Mouse (Mus musculus) cerebellum, adult 11-12 months (tissue): ENCODE data around the gene Msmp.
"Not testable (repeated sequence)": the region's sequence is repeated elsewhere in the genome, so short reads cannot be mapped to it uniquely, and the experiment has no call there.

ENCODE experiments used
- DNase-seq: peaks from one replicate; pipeline ENCODE4 v3.0.0; 2022

Msmp gene

DNA sequence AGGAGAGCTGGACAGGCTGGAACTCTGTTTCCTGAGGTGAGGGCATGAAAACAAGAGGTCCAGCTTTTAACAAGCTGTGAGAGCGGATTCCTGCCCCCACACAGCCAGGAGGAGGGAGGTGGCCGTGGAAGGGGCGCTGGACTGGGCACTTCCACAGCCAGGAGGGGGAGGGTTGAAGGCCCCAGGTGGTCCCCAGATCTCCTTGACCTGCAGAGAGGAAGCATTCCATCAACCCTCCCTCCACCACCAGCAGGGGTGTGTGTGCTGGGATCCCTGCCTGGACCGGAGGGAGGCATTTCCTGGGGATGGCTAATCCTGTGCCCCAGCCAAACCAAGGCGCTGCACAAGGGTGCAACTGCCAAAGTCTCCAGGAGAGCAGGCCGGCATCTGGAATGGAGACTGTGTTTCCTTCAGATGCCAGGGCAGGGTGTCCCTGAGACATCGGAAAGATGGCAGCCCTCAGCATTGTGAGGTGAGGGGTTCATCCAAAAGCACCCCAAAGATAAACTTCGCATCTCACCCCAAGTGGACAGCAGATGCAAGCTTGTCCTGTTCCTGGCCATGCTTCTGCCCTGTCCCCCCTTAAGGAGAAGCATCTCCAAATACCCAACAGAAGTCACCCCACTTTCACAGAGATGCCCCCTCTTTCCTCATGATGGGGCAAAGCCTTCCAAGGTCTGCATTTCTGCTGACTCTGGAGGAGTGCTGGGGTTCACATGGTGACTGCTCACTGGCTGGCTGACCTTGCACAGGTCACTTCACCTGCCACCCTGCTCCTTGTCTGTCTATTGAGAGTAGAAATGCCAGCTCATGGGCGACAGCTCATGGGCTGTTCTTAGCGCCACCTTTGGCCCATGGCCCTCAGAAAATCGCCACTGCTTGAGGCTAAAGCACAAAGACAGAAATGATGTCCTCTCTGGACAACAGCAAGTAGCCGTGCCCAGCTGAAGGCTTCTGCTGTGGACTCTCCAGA is at the start of gene Msmp:
TSS of gene Msmp (minus strand) at position 51 of the 973 bp plus-strand sequence.
- DNase-seq = peak; percentile 13

DNA sequence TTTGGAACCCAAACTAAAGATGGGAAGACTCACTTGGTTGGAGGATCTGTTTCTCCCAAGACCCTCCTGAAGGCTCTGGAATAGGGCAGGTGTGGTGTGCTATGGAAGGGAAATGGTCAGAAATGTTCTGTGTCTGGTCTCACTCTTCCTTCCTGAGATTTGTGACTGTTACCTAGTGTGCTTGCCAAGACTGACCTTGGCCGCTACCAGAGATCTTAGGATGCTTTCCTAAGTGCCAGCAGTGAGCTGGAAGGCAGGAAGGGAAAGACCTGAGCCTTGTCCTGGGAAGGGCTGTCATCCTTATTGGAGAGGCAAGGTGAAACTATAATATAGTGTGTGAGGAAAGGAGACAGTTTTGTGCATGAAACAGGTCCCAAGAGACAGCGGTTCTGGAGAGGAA is 49.4 kb upstream of the Msmp start:
- no peak for DNase-seq

DNA sequence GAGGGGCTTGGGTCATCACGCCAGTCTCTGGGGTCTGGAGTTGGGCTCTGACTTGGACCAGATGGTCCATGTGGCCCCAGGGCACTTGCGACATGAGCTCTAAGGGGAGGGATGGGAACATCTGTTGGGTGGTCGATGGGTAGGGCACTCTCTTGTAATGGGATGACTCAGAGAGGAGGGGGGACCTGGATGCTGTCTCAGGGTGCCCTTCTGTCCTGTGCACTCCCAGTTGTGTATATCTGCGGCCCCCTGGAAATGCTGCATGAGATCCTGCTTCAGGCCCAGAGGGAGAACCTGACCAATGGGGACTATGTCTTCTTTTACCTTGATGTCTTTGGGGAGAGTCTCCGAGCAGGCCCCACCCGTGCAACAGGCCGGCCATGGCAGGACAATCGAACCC is 49.0 kb upstream of the Msmp start:
- peak; percentile 35 for DNase-seq

DNA sequence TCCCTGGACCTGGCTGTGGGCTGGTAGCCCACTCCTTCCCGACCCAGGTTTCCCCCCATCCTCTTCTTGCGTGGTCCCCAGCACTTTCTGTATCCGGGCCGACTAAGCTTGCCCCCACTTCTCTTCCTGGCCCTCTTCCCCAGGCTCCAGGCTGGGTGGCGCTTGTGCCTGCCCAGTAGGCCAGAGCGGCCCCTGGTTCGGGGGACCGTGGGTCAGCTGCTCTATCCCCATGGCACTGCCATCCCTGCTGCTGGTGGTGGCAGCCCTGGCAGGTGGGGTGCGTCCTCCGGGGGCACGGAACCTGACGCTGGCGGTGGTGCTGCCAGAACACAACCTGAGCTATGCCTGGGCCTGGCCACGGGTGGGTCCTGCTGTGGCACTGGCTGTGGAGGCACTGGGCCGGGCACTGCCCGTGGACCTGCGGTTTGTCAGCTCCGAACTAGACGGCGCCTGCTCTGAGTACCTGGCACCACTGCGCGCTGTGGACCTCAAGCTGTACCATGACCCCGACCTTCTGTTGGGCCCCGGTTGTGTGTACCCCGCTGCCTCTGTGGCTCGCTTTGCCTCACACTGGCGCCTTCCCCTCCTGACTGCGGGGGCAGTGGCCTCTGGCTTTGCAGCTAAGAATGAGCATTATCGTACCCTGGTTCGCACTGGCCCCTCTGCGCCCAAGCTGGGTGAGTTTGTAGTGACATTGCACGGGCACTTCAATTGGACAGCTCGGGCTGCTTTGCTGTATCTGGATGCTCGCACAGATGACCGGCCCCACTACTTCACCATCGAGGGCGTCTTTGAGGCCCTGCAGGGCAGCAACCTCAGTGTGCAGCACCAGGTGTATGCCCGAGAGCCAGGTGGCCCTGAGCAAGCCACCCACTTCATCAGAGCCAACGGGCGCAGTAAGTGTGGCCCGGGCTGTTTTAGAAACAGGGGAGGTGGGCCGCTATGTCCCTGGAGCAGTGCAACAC is 47.9 kb upstream of the Msmp start:
- DNase-seq = peak; percentile 71

DNA sequence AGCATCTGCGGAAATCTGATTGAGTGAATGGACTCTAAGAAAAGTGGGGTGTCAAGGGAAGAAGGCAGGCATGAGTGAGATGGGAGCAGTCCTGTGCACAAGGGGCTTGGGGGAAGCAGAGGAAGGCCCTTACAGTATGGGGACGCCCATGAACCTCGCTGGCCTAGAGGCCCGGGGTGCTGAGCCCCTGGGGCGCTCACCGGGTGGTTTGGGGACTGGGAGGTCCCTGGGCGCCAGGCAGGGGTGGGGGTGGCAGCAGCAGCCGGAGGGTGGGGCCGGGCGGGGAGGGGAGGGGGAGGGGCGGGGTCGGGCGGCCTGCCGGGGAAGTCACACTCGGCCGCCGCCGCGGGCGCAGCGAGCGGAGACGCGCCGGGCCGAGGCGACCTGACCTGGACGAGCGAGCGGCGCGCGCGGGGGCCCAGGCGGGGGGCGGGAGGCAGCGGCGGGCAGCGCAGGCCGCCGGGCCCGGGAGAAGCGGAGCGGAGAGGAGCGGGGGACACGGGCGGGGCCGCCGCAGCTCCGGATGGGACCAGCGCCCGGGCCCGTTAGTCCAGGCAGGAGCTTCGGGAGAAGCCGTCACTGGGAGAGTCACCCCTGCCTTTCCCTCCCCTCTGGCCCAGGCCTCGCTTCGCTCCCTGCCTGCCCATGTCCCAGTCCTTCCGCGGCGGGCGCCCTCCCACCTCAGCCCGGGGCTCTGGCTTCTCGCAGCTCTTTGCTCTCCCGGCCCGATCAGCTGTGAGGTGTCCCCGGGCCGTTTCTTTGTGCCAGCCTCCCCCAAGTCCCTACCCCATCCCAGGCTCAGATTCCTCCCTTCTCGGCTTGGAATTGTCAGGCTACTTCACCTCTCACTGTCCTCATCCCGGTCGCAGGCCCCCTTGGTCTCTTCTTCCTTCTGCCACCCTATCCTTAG is 47.0 kb upstream of the Msmp start, which contains the start of gene Npr2:
TSS of gene Npr2 (plus strand) at position 890 of the 910 bp plus-strand sequence.
- peak; percentile 74 for DNase-seq

DNA sequence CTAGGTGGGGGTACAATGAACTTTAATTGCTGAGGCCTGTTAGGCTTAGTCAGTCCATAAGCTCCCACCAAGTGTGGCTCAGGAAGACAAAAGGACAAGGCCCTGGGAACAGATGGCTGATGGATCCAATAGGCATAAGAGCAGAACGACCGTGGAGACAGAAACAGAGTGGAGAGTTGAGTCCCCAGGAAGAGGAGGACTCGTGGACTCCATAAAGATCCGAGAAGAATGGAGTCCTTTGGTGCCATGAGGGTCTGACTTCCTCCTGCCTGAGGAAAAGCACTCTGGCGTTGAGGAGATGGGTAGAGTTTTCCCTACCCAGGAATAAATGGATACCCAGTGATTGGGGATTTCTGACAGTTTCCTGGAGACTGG is 46.4 kb upstream of the Msmp start:
- DNase-seq = no peak

DNA sequence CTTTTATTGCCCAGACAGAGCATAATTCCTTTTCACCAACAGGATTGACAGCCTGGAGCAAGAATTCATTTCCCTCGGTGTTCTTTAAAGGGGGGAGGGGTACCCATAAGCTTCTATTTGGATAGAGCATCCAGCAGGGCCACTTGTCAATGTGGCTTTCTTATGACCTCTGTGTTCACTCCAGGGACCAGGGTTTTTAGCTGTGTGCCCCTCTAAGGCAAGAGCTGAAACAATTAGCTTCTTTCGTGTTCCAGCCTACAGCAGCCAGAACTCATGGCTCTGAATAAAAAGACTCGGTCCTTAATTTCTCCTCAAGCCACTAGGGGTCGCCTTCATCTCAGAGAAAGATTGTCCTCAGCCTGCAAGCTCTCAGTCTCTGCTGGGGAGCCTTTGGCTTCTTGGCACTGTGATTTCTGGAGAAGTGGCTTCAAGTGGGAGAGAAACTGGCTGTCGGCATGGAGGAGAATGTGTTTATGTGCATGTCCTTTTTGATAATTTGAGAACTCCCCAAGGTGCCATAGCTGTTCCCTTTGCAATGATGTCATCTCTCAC is 45.8 kb upstream of the Msmp start:
- DNase-seq = peak; percentile 89

DNA sequence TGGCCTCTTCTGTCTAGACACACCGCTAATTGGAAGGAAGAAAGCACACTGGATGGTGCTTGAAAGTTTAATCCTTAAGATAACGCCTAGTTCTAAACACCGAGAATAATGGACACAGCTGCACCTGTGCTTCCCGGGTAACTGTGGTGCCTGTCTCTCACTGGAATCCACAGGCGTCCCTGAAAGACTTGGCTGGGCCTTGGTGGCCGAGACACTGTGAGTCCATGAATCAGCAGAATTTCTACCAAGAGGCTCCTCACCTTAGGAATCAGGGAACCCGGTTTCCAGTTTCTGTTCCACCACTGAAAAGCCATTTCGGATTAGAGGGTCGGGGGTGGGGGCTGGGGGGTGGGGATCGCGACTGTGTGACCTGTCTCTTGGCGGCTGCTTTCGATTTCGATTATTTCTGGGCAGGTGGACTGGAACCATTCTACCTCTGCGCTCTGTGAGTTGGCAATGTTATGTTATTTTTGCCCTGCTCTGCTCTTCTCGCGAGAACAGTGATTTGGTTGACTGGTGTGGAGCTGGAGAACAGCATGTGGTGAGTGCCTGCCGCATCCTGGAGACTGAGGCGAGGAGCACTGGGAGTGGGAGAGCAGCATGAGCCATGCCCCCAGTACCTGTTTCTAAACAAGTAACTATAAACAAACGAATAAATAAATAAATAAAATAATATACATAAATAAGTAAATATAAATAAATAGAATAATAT is 45.0 kb upstream of the Msmp start:
- peak; percentile 75 for DNase-seq

DNA sequence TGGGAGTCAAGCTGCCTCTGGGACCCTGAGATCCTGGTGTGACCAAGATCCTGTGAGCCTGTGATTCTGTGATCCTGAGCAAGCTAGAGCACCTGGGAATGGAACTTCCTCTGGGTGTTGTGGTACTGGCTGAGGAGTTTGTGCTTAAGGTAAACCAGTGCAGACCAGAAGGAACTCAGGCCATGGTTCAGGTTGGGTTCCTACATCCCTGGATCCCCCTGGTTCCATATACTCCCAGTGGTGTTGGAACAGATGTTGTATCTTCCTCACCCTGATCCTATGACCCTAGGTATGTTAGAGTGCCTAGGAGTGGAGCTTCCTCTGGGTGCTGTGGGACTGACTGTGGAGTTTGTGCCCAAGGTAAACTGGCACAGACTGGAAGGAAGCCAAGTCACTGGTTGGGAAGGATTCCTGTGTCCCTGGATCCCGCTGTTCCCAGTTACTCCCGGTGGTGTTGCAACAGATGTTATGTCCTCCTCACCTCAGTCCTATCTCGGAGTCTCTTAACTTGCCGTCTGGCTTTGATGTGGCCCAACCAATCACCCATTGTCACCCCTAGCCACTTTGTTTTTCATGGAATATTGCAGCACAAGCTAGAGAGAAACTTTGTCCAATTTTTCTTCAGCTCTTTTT is 36.0 kb upstream of the Msmp start:
- no peak for DNase-seq

DNA sequence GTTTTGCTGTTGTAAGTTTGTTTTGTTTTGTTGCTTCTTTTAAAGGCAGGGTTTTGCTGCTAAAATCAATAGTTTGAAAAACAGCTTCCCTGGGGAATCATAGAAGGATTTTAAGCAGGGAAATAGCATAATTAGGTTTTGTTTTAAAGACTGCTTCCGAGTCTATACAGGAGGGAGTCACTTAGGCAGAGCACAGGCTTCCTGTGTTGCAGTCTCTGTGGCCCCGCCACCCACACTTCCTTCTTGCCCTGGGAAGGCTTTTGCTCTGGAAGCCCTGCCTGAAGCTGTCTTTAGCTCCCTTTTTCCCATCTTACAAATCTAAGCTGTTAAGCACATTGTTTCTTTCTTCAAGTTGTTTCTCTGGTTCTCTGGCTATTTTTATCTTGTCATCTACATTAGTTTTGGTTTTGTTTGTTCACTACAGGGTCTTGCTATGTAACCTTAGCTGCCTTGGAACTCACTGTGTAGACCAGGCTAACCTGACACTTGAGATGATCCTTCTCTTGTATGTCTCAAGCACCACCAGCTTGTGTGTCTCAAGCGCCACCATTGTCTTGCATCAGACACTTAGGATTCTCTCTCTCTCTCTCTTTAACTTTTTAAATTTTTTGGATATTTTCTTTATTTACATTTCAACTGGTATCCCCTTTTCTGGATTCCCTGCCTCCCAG is 28.9 kb upstream of the Msmp start:
- DNase-seq = no peak

DNA sequence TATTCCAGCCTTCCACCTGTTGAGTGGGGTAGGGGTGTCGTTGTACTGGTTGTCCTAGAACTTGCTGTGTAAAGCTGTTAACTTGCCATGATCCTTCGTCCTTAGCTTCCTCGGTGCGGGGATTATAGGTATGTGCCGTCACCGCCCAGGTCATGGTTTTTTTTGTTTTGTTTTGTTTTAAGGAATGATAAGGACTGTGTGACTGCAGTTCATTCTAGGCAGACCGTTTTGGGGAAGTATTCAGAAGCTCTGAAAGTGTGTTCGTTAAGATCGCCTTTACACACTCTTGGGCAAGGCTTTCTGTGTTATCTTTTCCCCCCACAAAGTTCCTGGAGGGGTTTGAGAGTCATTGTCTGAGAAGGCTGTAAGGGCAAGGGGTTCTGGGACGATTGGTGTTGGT is 28.2 kb upstream of the Msmp start:
- no peak for DNase-seq

DNA sequence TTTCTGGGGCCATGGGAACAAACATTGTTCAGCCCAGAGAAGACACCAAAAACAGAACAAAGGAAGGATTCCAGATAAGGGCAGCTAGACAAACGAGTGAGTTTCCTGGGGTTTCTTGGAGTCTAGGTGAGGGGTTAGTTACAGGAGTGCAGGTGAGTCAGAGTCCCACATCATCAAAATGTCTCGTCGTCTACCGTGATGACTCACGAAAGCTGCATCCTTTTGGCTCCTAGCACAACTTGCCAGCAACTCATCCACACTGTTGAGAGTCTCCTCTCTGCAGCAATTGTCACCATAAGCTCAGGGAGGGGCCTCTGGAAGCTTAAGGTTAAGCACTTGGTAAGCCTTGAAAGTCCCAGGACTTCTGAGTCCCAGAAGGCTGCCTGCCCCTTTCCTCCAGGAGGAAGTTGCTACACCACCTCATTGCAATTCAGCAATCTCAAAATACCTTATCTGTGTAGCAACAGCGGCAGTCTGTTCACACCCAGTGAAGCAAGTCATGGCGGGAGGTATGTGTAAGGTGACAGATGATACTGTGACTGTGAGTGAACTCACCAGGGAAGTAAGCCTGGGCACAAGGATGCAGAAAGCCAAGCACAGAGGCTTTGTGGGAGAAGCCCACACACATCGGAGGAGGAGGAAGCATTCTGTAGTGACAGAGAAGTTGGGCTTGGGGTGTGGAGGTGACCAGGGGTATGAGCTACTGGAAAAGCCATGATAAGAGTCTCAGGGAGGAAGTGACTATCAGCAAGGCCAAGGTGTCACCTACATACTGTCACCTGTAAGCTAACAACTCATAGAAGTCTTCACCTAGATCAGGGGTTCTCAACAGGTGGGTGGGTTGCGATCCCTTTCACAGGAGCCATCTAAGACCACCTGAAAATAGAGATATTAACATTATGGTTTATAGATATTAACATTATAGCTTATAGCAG is 20.7 kb upstream of the Msmp start:
- no peak for DNase-seq

DNA sequence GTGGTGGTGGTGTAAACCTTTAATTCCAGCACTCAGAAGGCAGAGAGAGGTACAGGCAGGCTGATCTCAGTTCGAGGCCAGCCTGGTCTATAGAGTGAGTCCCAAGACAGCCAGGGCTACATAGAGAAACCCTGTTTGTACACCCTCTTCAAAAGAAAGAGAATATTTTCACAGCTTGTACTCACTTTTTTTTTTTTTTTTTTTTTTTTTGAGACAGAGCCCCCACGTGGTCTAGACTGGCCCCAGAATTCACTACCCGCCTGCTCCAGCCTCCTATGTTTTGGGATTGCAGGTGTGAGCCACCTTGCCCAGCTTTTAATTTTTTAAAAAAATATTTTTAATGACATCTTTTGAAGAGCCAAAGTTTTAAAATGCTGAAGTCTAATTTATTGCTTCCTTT is 19.8 kb upstream of the Msmp start:
- DNase-seq = no peak

DNA sequence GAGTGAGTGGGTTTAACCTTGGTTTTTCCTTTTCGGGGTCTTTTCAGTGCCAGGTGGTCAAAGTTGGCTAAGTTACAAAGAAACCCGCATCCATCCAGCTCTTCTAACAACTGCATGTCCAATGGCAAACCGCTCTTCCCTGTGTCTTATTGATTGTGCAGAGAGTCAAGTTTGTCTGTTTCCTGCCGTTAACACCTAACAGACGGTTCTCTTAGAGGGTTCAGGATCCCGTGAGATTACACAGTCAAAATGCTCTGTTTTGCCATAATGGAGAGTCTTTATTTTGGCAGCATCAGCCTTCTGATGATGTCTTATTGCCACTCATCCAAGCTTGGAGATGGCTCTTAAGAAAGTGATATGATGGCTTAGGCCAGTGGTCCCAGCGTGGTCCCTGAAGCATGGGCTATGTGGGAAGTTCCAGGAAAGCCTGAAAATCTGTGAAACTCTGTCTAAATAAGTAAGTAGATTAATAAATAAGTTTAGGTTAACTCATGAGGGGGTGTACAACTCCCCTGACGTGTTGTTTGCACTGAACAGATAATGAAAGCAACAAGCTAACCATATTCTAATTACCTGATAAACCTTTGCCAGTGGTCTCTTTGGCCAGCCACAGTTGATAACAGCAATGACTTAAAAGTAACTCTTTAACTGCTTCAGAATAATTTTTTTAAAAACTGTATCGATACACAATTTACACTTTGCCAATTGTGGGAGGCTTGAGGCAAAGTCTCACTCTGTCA is 16.1 kb upstream of the Msmp start:
- DNase-seq = no peak

DNA sequence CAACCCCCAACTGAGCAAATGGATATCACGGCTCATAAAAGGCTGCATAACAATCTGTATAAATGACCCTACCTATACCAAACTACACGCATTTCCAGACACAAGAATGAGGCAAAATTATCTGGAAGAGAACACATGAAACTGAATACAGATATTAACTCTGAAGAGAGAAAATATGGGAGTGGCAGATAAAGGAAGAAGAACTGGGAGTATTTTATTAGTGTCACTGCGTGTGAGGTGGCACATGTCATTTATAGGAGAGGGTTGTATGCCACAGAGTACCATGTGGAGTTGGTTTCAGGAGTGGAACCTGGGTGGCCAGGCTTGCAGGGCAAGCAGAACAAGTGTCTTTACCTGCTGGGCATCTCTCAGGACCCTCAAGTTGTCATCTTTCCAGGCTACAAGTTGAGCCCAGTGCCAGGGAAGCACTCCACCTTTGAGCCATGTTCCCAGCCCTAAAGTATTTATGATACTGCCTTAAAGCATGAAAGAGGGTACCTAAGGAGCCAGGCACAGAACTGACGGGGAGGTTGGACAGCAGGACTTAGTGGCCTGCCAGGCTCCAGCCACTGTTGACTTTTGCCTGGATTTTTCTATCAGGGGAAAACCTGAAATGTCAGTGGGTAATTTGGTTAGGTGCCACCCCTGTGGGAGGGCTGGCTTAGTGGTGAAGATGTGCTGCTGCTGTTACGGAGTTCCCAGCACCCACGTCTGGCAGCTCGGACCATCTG is 14.5 kb upstream of the Msmp start:
- DNase-seq = no peak

DNA sequence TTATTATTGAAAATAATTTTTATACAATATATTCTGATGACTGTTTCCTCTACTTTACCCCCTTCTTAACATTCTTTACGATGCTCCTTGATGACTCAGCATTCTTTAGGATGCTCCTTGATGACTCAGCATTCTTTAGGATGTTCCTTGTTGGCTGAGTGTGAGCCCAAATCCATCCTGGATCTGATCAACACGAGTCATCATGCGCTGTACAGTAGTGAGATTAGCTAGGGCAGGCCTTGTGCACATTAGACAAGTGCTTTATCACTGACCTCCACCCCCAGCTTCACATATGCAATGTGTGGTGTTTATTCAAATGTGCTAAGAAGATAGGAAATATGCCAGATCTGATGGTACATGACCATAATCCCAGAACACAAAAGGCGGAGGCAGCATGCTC is 13.9 kb upstream of the Msmp start:
- DNase-seq = no peak

DNA sequence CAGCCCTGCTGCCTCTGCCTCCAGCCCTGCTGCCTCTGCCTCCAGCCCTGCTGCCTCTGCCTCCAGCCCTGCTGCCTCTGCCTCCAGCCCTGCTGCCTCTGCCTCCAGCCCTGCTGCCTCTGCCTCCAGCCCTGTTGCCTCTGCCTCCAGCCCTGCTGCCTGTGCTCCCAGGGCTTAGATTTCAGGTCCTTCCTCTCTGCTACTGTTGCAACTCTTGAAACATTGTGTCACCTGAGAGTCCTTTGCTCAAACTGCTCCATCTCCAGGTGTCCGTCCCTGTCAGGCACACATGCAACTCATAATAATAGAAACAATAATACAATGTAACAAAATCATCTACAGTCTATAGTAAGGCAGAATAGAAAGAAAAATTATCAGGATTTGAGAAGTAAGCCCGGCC is 12.3 kb upstream of the Msmp start:
- DNase-seq = not testable (repeated sequence)

DNA sequence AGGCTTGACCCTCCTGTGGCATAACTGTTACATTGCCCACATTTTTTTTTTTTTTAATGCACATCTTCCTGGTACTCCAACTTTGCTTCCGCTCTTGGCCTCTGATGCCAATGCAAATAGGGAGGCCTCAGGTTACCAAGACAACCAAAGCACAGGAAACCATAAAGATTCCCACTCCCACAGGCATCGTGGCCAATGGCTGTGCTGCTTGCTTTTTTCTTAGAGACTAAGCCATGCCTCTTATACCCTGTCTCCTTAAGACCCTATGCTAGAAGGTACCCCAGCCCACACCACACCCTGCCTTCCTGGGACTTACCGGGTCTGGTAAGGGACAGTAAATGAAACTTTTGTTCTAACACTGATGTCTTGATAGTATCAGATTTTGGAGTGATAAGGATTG is 9.2 kb upstream of the Msmp start:
- DNase-seq = no peak
